Mouse (Mus musculus): Measurements from ENCODE around the gene Cse1l.

The Cse1l gene

DNA sequence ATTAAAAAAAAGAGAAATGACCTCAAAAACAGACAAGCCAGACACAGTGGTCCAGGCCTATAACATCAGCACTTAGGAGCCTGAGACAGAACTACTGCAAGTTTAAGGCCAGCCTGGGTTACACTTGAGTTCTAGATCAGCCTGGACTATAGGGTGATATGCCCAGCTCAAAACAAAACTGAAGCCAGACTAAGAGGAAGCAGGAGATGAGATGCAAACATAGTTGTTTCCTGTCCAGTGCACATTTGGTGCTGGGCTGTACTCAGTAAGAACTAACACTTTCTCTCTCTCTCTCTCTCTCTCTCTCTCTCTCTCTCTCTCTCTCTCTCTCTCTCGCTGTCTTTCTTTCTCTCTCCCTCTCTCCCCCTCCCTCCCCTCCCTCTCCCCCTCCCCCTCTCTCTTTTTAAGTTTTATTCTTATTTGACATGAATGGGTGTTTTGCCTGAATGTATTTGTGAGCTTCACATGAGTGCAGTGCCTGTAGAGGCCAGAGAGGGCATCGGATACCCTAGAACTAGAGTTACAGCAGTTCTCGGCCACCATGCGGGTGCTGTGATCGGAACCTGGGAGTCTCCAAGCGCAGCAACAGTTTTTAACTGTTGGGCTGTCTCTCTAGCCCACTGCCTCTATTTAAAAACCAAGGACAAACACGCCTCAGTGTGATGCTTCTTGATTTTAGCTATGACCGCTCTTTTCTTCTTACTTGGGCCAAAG is 4.9 kb upstream of the Cse1l start:
- no peak for DNase-seq (ENCODE audit: low spot score)

DNA sequence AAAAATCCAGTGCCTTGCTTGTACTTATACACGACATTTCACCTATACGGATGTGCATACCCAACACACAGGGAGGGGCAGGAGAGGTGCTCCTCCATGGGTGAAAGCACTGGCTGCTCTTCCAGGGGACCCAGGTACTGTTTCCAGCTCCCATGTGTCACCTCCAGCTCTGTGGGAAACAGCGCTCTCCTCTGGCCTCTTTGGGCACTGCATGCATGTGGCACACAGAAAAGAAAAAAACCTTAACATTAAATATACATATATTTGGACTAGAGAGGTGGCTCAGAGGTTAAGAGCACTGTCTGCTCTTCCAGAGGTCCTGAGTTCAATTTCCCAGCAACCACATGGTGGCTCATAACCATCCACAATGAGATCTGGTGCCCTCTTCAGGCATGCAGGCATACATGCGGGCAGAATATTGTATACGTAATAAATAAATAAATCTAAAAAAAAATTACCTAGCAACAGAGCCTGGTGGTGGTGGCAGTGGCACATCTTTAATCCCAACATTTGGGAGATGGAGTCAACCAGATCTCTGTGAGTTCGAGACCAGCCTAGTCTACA is 2.0 kb upstream of the Cse1l start:
- DNase-seq (ENCODE audit: low spot score): peak; percentile 54

GRCm38 (mm10) chr2:166906523-166907182 is 813 bp downstream of the Cse1l start:
- DNase-seq (ENCODE audit: low spot score): no peak

GRCm38 (mm10) chr2:166909729-166910128 is 3.9 kb downstream of the Cse1l start:
- no peak for DNase-seq (ENCODE audit: low spot score)

GRCm38 (mm10) chr2:166910536-166910935 is 4.7 kb downstream of the Cse1l start:
- no peak for DNase-seq (ENCODE audit: low spot score)

- no peak for DNase-seq (ENCODE audit: low spot score)
Observed at GRCm38 (mm10) chr2:166923971-166924370, 18.1 kb downstream of the Cse1l start.

- DNase-seq (ENCODE audit: low spot score): no peak
Observed at GRCm38 (mm10) chr2:166933943-166934342, 28.1 kb downstream of the Cse1l start.

- no peak for DNase-seq (ENCODE audit: low spot score)
Observed at GRCm38 (mm10) chr2:166934416-166934815, 28.6 kb downstream of the Cse1l start.

GRCm38 (mm10) chr2:166935582-166935981 is 29.7 kb downstream of the Cse1l start:
- DNase-seq (ENCODE audit: low spot score): no peak

DNA sequence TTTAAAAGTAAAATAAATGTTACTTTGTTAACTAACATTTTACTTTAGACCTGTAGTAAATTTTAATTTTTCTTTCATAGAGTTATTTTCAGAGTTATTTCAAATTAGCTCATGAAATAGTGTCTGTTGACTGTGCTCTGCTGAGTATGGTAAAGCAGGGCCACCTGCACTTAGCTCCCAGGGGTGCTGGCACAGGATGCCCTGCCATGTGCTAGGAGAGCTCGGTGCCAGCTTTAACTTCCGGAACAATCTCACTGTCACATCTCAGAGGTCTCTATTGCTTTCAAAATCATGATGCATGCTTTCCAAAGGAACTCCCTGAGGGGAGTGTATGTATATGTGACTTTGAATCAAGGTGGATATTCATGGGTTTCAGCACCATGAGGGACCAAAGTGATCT is 30.3 kb downstream of the Cse1l start:
- no peak for DNase-seq (ENCODE audit: low spot score)

DNA sequence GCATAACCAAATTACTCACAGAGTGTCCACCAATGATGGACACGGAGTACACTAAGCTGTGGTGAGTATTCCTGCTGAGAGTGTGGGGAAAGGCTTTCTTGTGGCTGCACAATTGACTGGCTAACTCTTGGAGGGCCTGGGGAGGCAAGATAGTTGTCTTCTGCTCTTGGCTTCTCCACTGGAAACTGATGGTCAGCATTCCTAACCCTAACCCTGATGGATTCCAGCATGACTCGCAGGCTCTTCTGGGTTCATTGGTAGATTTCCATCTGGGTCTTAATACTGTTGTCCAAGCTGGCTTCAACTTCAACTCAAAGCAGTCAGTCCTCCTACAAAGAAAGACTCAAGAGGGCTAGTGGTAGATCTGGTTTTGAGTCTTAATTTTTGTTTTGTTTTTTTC is 37.3 kb downstream of the Cse1l start:
- DNase-seq (ENCODE audit: low spot score): no peak

DNA sequence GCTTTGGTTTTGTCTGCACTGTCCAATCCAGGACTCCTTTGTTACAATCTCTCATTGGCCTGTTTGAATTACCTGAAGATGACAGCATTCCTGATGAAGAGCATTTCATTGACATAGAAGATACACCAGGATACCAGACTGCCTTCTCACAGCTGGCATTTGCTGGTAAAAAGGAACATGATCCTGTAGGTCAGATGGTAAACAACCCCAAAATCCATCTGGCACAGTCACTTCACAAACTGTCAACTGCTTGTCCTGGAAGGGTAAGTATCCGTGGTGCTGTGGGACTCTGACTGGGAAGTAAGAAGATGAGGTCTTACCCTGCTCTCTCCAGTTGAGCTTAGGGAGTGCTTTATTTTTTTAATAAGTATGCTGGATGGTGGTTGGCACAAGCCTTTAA is 38.5 kb downstream of the Cse1l start:
- DNase-seq (ENCODE audit: low spot score): no peak

- DNase-seq (ENCODE audit: low spot score): peak; percentile 38
Observed at GRCm38 (mm10) chr2:166945456-166945855, 39.6 kb downstream of the Cse1l start.

DNA sequence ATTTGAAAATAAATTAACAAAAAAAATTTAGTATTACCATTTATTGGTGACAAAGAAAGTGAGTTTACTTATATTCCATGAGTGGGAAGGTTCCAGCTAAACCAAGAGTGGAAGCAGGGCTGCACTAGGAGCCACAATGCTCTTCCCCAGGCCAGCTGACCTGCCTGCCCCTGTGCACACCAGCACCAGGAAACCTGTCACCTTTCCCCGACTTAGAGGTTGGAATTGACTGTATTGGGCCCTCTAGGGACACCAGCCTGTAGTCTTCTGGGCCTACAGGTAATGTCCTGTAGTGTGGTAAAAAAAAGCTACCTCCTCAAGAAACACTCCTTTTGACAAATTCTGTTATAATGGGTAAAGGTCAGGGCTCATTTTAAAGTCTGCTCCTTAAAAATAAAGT is 42.4 kb downstream of the Cse1l start:
- no peak for DNase-seq (ENCODE audit: low spot score)

DNA sequence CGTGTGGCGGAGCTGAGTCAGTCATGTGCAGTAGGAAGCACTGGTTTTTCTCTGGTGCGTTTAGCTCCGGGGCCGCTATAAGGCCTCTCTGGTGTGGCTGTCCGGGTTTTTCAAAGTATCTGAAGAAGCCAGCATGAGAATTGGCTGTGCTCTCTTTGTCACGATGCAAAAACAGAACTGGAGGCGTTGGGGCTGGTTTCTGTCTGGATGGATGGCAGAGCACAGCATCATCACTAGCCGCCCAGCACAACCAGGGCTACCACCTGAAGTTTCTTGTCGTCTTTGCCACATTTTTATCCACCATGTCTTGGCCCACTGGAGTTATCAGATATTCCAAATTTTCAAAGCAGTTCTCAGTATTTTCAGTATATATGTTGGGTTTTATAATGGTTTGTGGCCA is 43.1 kb downstream of the Cse1l start:
- no peak for DNase-seq (ENCODE audit: low spot score)

DNA sequence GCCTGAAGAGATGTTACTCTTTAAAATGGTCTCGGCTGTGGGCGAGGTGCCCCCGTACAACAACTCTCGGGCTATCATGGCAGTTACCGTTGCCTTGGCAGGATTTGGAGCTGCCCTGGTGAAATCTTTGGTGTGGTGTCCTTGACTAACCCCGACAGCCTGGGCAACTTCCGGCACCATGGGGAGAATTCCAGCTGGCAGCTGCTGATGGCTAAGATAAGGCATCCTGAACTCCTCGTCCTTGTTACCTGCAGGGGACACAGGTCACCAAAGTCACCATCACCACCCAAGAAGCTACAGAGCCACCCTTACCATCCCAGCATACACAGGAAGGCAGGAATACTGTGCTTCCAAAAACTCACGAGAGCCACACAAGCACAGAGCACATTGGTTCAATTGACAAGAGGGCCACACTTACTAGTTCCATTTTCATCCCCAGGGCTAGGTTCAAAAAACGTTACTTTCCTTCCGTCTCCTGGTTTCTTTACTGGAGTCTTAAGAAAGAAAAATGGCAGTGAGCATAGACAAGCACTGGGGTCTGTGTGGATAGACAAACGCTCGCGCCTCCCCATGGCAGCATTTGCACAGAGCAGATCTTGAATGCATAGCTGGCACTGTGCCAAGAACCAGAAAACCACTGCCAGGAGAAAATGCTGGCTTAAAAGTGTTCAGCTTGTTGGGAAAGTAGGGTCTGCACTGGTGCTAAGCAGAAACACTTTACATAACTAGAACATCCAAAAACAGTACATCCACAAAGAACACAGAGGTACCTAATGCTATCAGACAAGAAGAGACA is 45.2 kb downstream of the Cse1l start:
- DNase-seq (ENCODE audit: low spot score): peak; percentile 59

DNA sequence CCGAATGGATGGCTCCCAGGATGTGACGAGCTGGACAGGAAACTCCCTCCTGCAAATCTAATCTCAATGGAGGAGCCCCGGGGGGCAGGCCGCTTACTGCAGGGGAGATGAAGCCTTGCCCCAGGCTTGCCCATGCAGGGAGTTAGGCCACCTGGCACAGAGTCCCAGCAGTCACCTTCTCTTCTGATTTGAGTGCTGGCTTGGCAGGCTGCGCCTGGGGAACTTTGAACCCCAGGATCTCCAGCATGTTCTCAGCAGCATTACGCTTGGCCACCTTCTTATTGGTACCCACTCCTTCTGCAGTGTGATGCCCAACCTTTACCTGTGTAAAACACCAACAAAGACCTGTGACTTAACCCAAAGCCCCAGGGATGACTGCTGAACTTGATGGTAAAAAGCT is 46.3 kb downstream of the Cse1l start:
- DNase-seq (ENCODE audit: low spot score): no peak

DNA sequence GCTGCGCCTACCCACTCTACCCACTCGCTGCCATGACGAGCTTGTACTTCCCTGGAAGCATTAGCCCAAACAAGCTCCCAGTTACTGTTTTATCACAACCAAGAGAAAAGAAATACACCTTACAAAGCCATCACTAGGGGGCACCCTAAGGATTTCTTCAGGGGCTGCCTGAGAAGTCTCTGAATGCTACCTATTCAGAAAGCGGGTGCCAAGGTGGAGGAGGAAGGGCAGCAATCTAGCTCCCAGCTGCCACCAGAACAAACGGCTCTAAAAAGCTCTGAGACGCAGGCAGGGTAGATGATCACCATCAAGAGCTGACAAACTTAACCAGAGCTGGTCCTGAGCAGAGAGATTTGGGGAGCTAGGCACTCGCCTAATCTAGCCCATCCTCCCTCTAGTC is 51.0 kb downstream of the Cse1l start:
- DNase-seq (ENCODE audit: low spot score): peak; percentile 56

GRCm38 (mm10) chr2:166960648-166961330 is 54.9 kb downstream of the Cse1l start:
- no peak for DNase-seq (ENCODE audit: low spot score)

DNA sequence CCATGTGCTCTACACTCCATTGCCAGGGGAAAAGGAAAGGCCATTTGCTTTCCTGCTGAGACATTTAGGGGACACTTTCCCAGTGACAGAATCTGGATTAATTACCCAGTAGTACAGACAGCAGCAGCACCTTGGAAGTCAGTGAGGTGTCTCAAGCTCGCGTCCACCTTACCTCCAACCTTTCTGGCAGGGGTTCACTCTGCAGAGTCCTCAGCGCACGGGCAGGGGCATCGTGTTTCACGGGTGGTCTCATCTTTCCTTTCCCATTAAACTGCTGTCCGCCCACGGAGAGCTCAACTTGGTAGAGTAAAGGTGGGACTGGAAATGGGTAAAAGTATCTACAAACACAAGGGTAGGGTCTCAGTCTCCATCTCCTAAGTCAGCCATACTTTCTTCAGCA is 57.4 kb downstream of the Cse1l start:
- DNase-seq (ENCODE audit: low spot score): no peak

- no peak for DNase-seq (ENCODE audit: low spot score)
Observed at GRCm38 (mm10) chr2:166964773-166965172, 58.9 kb downstream of the Cse1l start.

DNA sequence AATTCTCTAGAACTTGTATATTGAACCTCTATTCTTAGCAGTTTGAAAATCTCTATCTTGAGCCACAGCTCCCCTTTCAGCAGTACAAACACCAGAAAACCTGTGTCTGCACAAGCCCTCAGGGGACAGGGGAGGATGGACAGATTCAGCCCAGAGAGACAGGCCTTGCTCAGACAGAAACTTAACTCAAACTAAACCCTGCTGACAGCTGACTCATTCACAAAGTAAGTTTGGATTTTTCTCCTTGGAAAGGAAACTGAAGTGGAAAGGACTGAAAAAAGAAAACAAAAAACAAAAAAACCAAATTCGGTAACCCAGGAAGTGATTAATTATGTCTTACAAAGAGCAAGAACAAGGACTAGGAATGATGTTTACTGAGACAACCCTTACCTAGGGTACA is 67.3 kb downstream of the Cse1l start:
- DNase-seq (ENCODE audit: low spot score): no peak
